Mouse (Mus musculus) liver, embryonic 11.5 days (tissue): ENCODE data around the gene Helt. TPM values are rescaled to one million over a fixed set of nuclear protein-coding genes. Genes with fewer than 3 reads are reported as not detected.
A peak's percentile ranks its signal among the peaks of the same experiment; 100 is the strongest.

Experiments used
- ATAC-seq: fragments of 200-750 bp; cut with Nextera tagmentation; replicated peaks from 2 replicates; pipeline ENCODE4 v1.8.0; 2017; ENCODE audit warnings: moderate number of reproducible peaks, mild to moderate bottlenecking, moderate TSS enrichment, moderate library complexity; ENCODE audit not compliant: low FRiP score
- DNase-seq: peaks from one replicate; pipeline ENCODE4 v3.0.0-alpha.2; 2017; ENCODE audit warnings: low spot score
- H3K27ac ChIP-seq: fragments of 300-500 bp; sonication (generic); 2 replicates; pipeline ENCODE4 v1.5.1; 2014; ENCODE audit warnings: mild to moderate bottlenecking, low read depth, low read length, control low read depth
- H3K27me3 ChIP-seq: fragments of 300-500 bp; sonication (generic); replicated peaks from 2 replicates; pipeline ENCODE4 v1.6.1; 2014; ENCODE audit warnings: low read length, mixed read lengths; ENCODE audit not compliant: control insufficient read depth, insufficient read depth
- H3K36me3 ChIP-seq: fragments of 300-500 bp; sonication (generic); 2 replicates; pipeline ENCODE4 v1.6.1; 2014; ENCODE audit warnings: mild to moderate bottlenecking, low read length, moderate library complexity, mixed read lengths; ENCODE audit not compliant: control insufficient read depth, insufficient read depth
- H3K4me1 ChIP-seq: fragments of 300-500 bp; sonication (generic); replicated peaks from 2 replicates; pipeline ENCODE4 v1.6.1; 2014; ENCODE audit warnings: low read length, mixed read lengths; ENCODE audit not compliant: control insufficient read depth, insufficient read depth
- H3K4me2 ChIP-seq: fragments of 300-500 bp; sonication (generic); 2 replicates; pipeline ENCODE4 v1.6.1; 2014; ENCODE audit warnings: mild to moderate bottlenecking, control low read depth, moderate library complexity
- H3K4me3 ChIP-seq: fragments of 300-500 bp; sonication (generic); 2 replicates; pipeline ENCODE4 v1.5.1; 2014; ENCODE audit warnings: low read depth, low read length, control low read depth
- H3K9ac ChIP-seq: fragments of 300-500 bp; sonication (generic); 2 replicates; pipeline ENCODE4 v1.6.1; 2014; ENCODE audit warnings: low read depth, low read length, control low read depth
- H3K9me3 ChIP-seq: fragments of 300-500 bp; sonication (generic); 2 replicates; pipeline ENCODE4 v1.6.1; 2016; ENCODE audit warnings: low read length, inconsistent platforms, mixed read lengths; ENCODE audit not compliant: control insufficient read depth
- WGBS: fragments of 180-500 bp; shearing (Covaris S2); extraction: QIAGEN DNeasy Blood & Tissue Kit; methylation state at CpG from one replicate; pipeline ENCODE4 v1.1.7; 2014; 5-methylcytosine and 5-hydroxymethylcytosine counted together
- polyA plus RNA-seq: library from polyadenylated mRNA; unstranded; fragments of >200 nt; fragmentation: Nextera tagmentation; extraction: Ambion mirVana; gene quantifications from 2 replicates; pipeline ENCODE4 v1.2.1, GENCODE M21; 2014

The Helt gene
- not detected in 2 replicates for polyA plus RNA-seq

GRCm38 (mm10) chr8:46294181-46294892 is at the start of gene Helt:
Gene Helt (minus strand): TSS chr8:46294671.
- peak within 1 kb of the TSS; percentile 10; the same call in 1 of the 2 replicates for H3K4me2 ChIP-seq
- WGBS, result 2% methylated on average over 50 of the region's 50 CpGs
- DNase-seq, result no peak

GRCm38 (mm10) chr8:46342272-46342671 is 47.8 kb upstream of the Helt start:
- Histone ChIP-seq H3K4me1 (no peaks in the 10 kb centered on the region), H3K27ac (no peak overlapping the region), H3K27me3 (no peaks in the 10 kb centered on the region), H3K9me3 (no peaks in the 10 kb centered on the region), H3K4me3 (no peak overlapping the region), H3K36me3 (no peaks in the 10 kb centered on the region), H3K4me2 (no peak overlapping the region), H3K9ac (no peak overlapping the region)
- 66% methylated on average over 13 of the region's 13 CpGs for WGBS
- ATAC-seq (no peak), DNase-seq (peak; percentile 41)

More at GRCm38 (mm10) chr8:46294181-46294892, at the start of gene Helt:
- no peaks in the 10 kb centered on the region for H3K36me3 ChIP-seq
- no peak within 1 kb of the TSS for H3K9ac ChIP-seq
- ATAC-seq, result no peak
- peaks cover 83% of the 10 kb centered on the region for H3K27me3 ChIP-seq
- no peak within 1 kb of the TSS for H3K27ac ChIP-seq
- H3K4me1 ChIP-seq, result no peaks in the 10 kb centered on the region
- no peak within 1 kb of the TSS for H3K4me3 ChIP-seq
- no peaks in the 10 kb centered on the region for H3K9me3 ChIP-seq

- Histone ChIP-seq H3K36me3 (no peaks in the 10 kb centered on the region), H3K4me1 (no peaks in the 10 kb centered on the region), H3K9me3 (no peaks in the 10 kb centered on the region), H3K4me2 (no peak overlapping the region), H3K27ac (no peak overlapping the region), H3K9ac (no peak overlapping the region), H3K27me3 (no peaks in the 10 kb centered on the region), H3K4me3 (no peak overlapping the region)
- DNase-seq (no peak), ATAC-seq (no peak)
- WGBS, result 78% methylated on average over 14 of the region's 14 CpGs
These were observed 46.2 kb upstream of the Helt start for GRCm38 (mm10) chr8:46340381-46341273.

- no peak overlapping the region for H3K4me3 ChIP-seq
- whole genome bisulfite sequencing, result 84% methylated on average over 5 of the region's 5 CpGs
- H3K27ac ChIP-seq, result no peak overlapping the region
- no peak overlapping the region for H3K9ac ChIP-seq
- no peaks in the 10 kb centered on the region for H3K27me3 ChIP-seq
- DNase-seq (no peak), ATAC-seq (no peak)
- no peak overlapping the region for H3K4me2 ChIP-seq
- no peaks in the 10 kb centered on the region for H3K9me3 ChIP-seq
- H3K4me1 ChIP-seq, result no peaks in the 10 kb centered on the region
- no peaks in the 10 kb centered on the region for H3K36me3 ChIP-seq
These were observed 44.8 kb upstream of the Helt start for GRCm38 (mm10) chr8:46339317-46339716.

- Histone ChIP-seq H3K4me1 (no peaks in the 10 kb centered on the region), H3K27ac (no peak overlapping the region), H3K9ac (no peak overlapping the region), H3K36me3 (no peaks in the 10 kb centered on the region), H3K27me3 (no peaks in the 10 kb centered on the region), H3K4me3 (no peak overlapping the region), H3K4me2 (no peak overlapping the region), H3K9me3 (no peaks in the 10 kb centered on the region)
- no peak for ATAC-seq
- 85% methylated on average over 8 of the region's 8 CpGs for WGBS
- DNase-seq, result no peak
These were observed 41.9 kb upstream of the Helt start for GRCm38 (mm10) chr8:46336351-46336750.

GRCm38 (mm10) chr8:46332389-46333061 is 38.1 kb upstream of the Helt start:
- DNase-seq, result no peak
- no peaks in the 10 kb centered on the region for H3K27me3 ChIP-seq
- ATAC-seq, result no peak

GRCm38 (mm10) chr8:46331801-46332200 is 37.3 kb upstream of the Helt start:
- WGBS, result 79% methylated on average over 5 of the region's 5 CpGs
- Histone ChIP-seq H3K36me3 (no peaks in the 10 kb centered on the region), H3K9me3 (no peaks in the 10 kb centered on the region; the same call in 1 of the 2 replicates), H3K9ac (no peak overlapping the region), H3K27ac (no peak overlapping the region), H3K27me3 (no peaks in the 10 kb centered on the region), H3K4me1 (no peaks in the 10 kb centered on the region; the same call in none of the 2 replicates), H3K4me3 (no peak overlapping the region), H3K4me2 (no peak overlapping the region)
- no peak for DNase-seq
- ATAC-seq, result no peak

More at GRCm38 (mm10) chr8:46332389-46333061, 38.1 kb upstream of the Helt start:
- no peaks in the 10 kb centered on the region; the same call in none of the 2 replicates for H3K4me1 ChIP-seq
- no peaks in the 10 kb centered on the region for H3K36me3 ChIP-seq
- H3K4me2 ChIP-seq, result no peak overlapping the region
- H3K27ac ChIP-seq, result no peak overlapping the region
- no peak overlapping the region for H3K4me3 ChIP-seq
- WGBS, result 89% methylated on average over 7 of the region's 7 CpGs
- no peaks in the 10 kb centered on the region for H3K9me3 ChIP-seq
- no peak overlapping the region for H3K9ac ChIP-seq

- H3K27ac ChIP-seq, result no peak overlapping the region
- no peaks in the 10 kb centered on the region; the same call in none of the 2 replicates for H3K4me1 ChIP-seq
- H3K36me3 ChIP-seq, result no peaks in the 10 kb centered on the region
- WGBS, result 79% methylated on average over 4 of the region's 4 CpGs
- no peaks in the 10 kb centered on the region for H3K27me3 ChIP-seq
- no peak for DNase-seq
- ATAC-seq, result no peak
- H3K9ac ChIP-seq, result no peak overlapping the region
- H3K4me3 ChIP-seq, result no peak overlapping the region
- peaks cover 4% of the 10 kb centered on the region for H3K9me3 ChIP-seq
- H3K4me2 ChIP-seq, result no peak overlapping the region
These were observed 34.9 kb upstream of the Helt start for GRCm38 (mm10) chr8:46329396-46329795.
